Mouse (Mus musculus) heart, embryonic 13.5 days (tissue): ENCODE measurements at regions not wholly inside any gene's neighbourhood (a gene's known extent, or its start where the extent isn't known, plus 50 kb on each side); places are given as distances from the start of the nearest gene placed in this dataset.

Source experiments
- ATAC-seq: fragments of 200-750 bp; cut with Nextera tagmentation; 2 replicates; pipeline ENCODE4 v1.8.0; 2017; ENCODE audit warnings: moderate TSS enrichment; ENCODE audit not compliant: insufficient number of reproducible peaks, low FRiP score, low TSS enrichment; ENCODE audit errors: extremely low read depth
- H3K27ac ChIP-seq: fragments of 300-500 bp; sonication (generic); replicated peaks from 2 replicates; pipeline ENCODE4 v1.5.1; 2015; ENCODE audit warnings: moderate library complexity, mild to moderate bottlenecking, inconsistent platforms
- H3K27me3 ChIP-seq: fragments of 300-500 bp; sonication (generic); replicated peaks from 2 replicates; pipeline ENCODE4 v1.6.1; 2015; ENCODE audit warnings: mild to moderate bottlenecking, inconsistent platforms
- H3K36me3 ChIP-seq: fragments of 300-500 bp; sonication (generic); 2 replicates; pipeline ENCODE4 v1.6.1; 2015; ENCODE audit warnings: mild to moderate bottlenecking, inconsistent platforms
- H3K4me1 ChIP-seq: fragments of 300-500 bp; sonication (generic); 2 replicates; pipeline ENCODE4 v1.6.1; 2015; ENCODE audit warnings: inconsistent platforms
- H3K4me2 ChIP-seq: fragments of 300-500 bp; sonication (generic); 2 replicates; pipeline ENCODE4 v1.6.1; 2015; ENCODE audit warnings: inconsistent platforms, mild to moderate bottlenecking, moderate library complexity
- H3K4me3 ChIP-seq: fragments of 300-500 bp; sonication (generic); 2 replicates; pipeline ENCODE4 v1.5.1; 2015; ENCODE audit warnings: moderate library complexity, mild to moderate bottlenecking, inconsistent platforms
- H3K9ac ChIP-seq: fragments of 300-500 bp; sonication (generic); 2 replicates; pipeline ENCODE4 v1.6.1; 2015; ENCODE audit warnings: inconsistent platforms, mild to moderate bottlenecking, moderate library complexity
- H3K9me3 ChIP-seq: fragments of 300-500 bp; sonication (generic); 2 replicates; pipeline ENCODE4 v1.6.1; 2016; ENCODE audit warnings: inconsistent platforms
- WGBS: fragments of 180-500 bp; shearing (Covaris S2); methylation state at CpG from one replicate; pipeline ENCODE4 v1.1.7; 2015; ENCODE audit warnings: mixed read lengths; 5-methylcytosine and 5-hydroxymethylcytosine counted together

DNA sequence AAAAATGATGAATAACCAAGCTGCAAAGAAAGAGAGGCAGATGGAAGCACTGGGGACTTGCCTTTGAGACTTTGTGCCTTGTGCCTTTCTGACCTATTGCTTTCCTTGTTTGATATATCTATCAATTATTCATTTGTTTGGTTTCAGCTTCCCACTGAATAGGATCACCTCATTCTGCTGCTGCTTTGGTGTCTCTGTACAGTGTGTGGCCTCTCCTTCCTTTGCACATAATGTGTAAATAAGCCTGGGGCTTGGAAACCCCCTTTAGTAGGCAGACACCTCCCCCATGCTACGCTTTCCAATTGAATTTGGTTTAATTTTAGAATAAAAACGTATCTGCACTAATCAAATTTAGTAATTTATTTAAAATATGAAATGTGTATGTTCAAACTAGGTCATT is 112.8 kb upstream of the Cwc22 start:
- Histone ChIP-seq H3K27me3 (no peaks in the 10 kb centered on the region), H3K4me3 (no peak overlapping the region), H3K4me1 (0 out of 2 replicates have a peak, but pooled peaks cover 6% of the 10 kb centered on the region), H3K27ac (no peak overlapping the region), H3K4me2 (no peak overlapping the region), H3K36me3 (no peaks in the 10 kb centered on the region), H3K9ac (no peak overlapping the region), H3K9me3 (no peaks in the 10 kb centered on the region)
- 64% methylated on average over 2 of the region's 2 CpGs for WGBS
- ATAC-seq = no peak

DNA sequence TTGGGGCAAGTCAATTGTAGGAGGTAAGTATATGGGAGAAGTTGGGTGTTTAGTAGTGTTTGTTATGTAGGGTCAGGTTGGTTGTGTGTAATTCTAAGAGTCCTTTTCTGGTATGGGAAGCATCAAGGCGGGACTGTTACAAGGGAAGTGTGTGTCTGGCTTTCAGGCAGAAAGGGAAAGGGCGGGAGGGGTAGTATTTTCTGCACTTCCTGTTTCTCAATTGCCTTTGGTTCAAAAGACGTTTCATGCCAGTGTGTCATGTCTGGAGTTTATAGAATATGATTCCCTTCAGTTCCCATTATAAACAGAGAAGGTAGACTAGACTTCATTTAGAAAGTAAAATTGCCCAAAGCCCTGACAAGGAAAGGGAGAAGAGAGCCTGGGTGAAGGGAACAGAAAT is 107.7 kb upstream of the Cwc22 start:
- no peaks in the 10 kb centered on the region for H3K9me3 ChIP-seq
- peaks cover 3% of the 10 kb centered on the region for H3K4me1 ChIP-seq
- H3K4me3 ChIP-seq = no peak overlapping the region
- no peak overlapping the region for H3K9ac ChIP-seq
- ATAC-seq = no peak
- H3K27ac ChIP-seq = no peak overlapping the region
- H3K4me2 ChIP-seq = no peak overlapping the region
- H3K27me3 ChIP-seq = no peaks in the 10 kb centered on the region
- no peaks in the 10 kb centered on the region for H3K36me3 ChIP-seq
- 49% methylated on average over 3 of the region's 3 CpGs for WGBS

DNA sequence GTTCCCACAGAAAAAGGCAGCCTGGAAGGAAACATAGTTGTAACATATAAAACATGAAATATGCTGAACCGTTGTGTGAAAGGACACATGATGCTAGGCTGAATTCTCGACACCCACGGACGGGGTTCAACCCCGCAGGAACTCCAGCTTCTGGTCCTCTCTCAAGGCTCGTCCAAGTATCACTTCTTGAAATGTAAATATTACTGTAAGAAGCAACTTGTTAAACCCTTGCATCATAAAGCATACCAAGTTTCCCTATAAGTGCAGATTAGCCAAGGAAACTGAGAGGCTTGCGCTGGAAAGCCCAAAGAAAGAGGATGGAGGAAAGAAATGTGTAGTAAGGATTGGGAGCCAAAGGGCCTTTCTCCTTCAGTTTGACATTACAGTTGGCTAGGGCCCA is 104.4 kb upstream of the Cwc22 start:
- no peak overlapping the region for H3K9ac ChIP-seq
- H3K4me2 ChIP-seq = no peak overlapping the region
- no peak for ATAC-seq
- no peak overlapping the region for H3K4me3 ChIP-seq
- no peak overlapping the region for H3K27ac ChIP-seq
- H3K36me3 ChIP-seq = no peaks in the 10 kb centered on the region
- H3K4me1 ChIP-seq = peaks cover 8% of the 10 kb centered on the region
- WGBS = 80% methylated on average over 7 of the region's 7 CpGs
- H3K27me3 ChIP-seq = no peaks in the 10 kb centered on the region
- H3K9me3 ChIP-seq = no peaks in the 10 kb centered on the region

DNA sequence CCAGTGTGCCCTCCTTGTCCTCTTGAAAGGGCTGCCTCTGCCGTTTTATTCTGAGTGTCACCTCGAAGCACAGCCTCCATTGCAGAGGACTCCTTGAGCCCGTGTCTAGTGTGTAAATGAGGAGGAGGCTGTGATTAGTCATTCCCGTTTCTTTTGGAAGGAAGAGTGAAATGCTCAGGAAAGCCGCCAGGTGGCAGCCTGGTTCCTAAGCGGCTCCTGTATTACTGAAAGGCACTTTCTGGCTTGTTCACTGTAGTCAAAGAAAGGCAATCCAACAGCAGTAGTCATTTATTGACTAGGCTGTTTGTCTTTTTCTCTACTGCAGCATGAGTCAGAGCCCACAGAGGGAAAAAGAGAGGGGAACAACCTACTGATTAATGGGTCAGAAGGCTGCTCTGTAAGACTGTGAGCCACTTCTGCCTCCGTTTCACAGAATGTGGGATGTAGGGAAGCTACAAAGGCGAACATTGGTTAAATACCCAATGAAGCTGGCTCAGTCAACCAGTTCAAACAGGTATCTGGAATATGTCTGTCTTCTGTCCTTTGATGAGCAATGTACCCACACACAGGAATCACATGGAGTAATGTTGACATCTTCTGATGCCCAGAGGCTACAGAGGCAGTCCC is 103.2 kb upstream of the Cwc22 start:
- Histone ChIP-seq H3K4me1 (peaks cover 8% of the 10 kb centered on the region), H3K4me3 (peak overlapping the region; percentile 42), H3K36me3 (no peaks in the 10 kb centered on the region), H3K27me3 (no peaks in the 10 kb centered on the region), H3K27ac (no peak overlapping the region), H3K9me3 (no peaks in the 10 kb centered on the region), H3K9ac (peak overlapping the region; percentile 64), H3K4me2 (peak overlapping the region; percentile 69)
- no peak for ATAC-seq
- WGBS = 22% methylated on average over 8 of the region's 8 CpGs

DNA sequence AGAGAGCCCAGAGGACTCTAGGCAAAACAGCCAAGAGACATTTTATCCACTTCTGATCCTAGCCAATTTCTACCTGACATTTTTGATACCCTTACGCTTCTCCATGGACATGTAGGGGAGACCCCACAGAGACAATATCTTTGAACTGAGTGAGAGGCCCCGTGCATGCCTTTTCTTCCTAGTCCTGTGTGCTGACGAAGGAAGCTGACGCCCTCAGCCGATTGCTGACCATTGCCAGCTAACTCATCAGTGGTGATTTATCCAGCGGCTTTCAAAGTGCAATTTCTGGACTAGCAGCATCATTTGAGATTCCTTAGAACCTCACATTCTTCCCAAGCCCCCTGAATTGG is 102.5 kb upstream of the Cwc22 start:
- no peak for ATAC-seq
- peak overlapping the region; percentile 69 for H3K4me2 ChIP-seq
- H3K27ac ChIP-seq = no peak overlapping the region
- H3K27me3 ChIP-seq = no peaks in the 10 kb centered on the region
- H3K9ac ChIP-seq = peak overlapping the region; percentile 64
- no peaks in the 10 kb centered on the region for H3K36me3 ChIP-seq
- peaks cover 8% of the 10 kb centered on the region for H3K4me1 ChIP-seq
- no peaks in the 10 kb centered on the region for H3K9me3 ChIP-seq
- 58% methylated on average over 6 of the region's 6 CpGs for WGBS
- peak overlapping the region; percentile 42 for H3K4me3 ChIP-seq

DNA sequence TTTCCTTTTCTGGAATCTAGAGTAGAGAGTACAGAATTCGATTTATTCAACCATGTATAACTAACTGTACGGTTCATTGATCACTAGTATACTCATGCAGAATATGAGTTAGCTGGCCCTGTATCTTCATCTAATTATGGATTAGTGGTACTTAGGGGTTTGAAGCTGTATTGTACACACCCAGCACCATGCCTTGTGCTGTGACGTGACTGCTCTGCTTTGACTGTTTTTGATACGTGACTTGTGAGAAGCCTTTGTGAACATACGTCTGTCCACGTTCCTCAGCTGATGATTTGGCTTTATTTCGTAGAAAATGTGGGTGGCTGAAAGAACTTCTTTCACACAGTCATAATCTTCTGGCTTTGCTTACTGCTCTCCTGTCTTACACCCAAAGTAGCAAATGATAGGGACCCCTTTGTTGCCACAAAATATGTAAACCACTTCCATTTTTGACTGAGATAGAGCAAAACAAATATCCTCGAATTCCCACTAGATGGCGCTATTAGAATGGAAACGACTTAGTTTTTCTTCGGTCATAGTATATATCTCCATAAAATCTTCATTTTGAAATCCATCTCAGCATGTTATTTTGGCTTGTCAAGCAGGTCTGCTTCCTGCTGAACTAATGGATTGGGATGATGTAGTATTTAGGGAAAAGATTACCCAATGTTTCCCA is 102.0 kb upstream of the Cwc22 start:
- Histone ChIP-seq H3K4me2 (peak overlapping the region; percentile 69), H3K4me1 (peaks cover 8% of the 10 kb centered on the region), H3K27me3 (no peaks in the 10 kb centered on the region), H3K9ac (no peak overlapping the region), H3K4me3 (peak overlapping the region; percentile 42), H3K9me3 (no peaks in the 10 kb centered on the region), H3K36me3 (no peaks in the 10 kb centered on the region), H3K27ac (no peak overlapping the region)
- 43% methylated on average over 11 of the region's 11 CpGs for WGBS
- ATAC-seq = no peak

DNA sequence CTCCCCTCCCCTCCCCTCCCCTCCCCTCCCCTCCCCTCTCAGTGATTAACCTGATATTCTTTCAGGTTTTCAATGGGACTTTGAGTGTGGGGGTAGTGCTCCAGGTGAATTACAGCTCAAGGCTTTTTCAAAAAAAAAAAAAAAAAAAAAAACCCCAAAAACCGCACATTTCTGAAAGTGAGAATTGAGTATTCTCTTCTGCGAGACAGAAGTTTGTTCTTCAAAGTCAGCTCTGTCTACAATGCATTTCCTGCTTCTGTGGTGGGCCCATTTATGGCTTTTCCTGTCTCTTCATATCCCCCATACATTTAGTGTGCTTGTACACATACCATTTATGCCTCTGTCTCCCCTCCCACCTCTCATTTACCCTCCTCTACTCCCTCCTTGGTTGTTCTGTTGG is 81.1 kb upstream of the Cwc22 start:
- Histone ChIP-seq H3K27me3 (no peaks in the 10 kb centered on the region), H3K4me1 (no peaks in the 10 kb centered on the region), H3K36me3 (no peaks in the 10 kb centered on the region), H3K9ac (no peak overlapping the region), H3K4me2 (no peak overlapping the region), H3K27ac (no peak overlapping the region), H3K4me3 (no peak overlapping the region), H3K9me3 (no peaks in the 10 kb centered on the region)
- ATAC-seq = no peak
- 75% methylated on average over 2 of the region's 2 CpGs for WGBS

DNA sequence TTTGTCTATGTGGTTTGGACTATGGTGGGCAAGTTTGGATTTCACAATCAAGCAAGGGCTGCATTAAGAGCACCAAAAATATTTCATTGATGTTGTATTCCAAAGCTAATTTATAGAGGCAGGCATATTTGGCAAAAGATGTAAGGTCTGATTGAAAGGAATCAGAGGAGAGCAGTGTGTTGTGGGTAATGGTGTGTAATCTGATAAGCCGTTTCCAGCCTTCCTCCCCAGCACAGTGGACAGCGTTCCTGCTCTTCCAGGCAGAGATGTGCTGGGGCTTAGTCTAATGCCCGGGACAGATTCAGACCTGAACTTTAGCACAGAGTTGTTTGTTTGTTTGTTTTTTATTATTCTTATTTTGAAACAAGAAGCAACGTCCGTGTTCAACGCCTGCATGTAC is 80.6 kb upstream of the Cwc22 start:
- Histone ChIP-seq H3K4me3 (no peak overlapping the region), H3K4me2 (no peak overlapping the region), H3K4me1 (no peaks in the 10 kb centered on the region), H3K27ac (no peak overlapping the region), H3K9ac (no peak overlapping the region), H3K36me3 (no peaks in the 10 kb centered on the region), H3K27me3 (no peaks in the 10 kb centered on the region), H3K9me3 (no peaks in the 10 kb centered on the region)
- 48% methylated on average over 6 of the region's 6 CpGs for WGBS
- ATAC-seq = no peak

DNA sequence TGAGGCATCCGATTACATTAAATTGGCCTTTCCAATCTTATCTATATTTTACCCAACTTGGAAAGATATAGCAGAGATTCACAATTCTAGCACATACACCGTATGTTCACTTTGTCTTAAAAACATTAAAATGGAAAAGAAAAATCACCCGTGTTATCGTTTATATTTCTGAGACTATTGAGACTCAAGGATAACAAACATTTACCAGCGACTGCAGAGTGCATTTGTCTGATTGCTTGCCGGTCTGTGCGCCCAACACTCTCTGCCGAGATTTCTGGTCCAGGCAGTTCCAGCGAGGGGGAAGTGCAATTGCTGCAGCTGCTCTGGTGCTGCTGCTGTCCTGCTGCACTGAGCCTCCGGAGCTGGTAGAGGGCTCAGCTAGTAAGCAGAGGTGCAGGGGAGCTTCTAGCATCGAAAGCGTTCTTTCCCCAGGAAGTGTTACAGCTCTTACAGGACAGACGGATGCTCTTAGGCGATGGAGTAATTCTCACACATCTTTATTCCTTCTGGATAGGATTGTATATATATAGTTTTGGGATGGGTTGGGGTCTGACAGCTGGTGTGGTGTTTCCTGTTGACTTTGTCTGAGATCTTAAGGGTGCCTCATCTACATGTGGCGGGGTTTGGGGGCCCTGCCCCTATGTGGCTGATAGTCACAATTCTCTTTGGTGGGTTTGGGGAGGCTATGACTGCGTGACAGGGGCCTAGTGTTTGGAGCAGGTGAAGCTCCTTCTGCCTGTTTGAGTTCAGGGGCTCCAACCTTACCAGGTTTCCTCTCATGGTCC is 79.7 kb upstream of the Cwc22 start:
- Histone ChIP-seq H3K4me1 (no peaks in the 10 kb centered on the region), H3K9ac (no peak overlapping the region), H3K4me3 (no peak overlapping the region), H3K36me3 (no peaks in the 10 kb centered on the region), H3K27ac (no peak overlapping the region), H3K4me2 (no peak overlapping the region), H3K27me3 (no peaks in the 10 kb centered on the region), H3K9me3 (no peaks in the 10 kb centered on the region)
- no peak for ATAC-seq
- 57% methylated on average over 16 of the region's 16 CpGs for WGBS

DNA sequence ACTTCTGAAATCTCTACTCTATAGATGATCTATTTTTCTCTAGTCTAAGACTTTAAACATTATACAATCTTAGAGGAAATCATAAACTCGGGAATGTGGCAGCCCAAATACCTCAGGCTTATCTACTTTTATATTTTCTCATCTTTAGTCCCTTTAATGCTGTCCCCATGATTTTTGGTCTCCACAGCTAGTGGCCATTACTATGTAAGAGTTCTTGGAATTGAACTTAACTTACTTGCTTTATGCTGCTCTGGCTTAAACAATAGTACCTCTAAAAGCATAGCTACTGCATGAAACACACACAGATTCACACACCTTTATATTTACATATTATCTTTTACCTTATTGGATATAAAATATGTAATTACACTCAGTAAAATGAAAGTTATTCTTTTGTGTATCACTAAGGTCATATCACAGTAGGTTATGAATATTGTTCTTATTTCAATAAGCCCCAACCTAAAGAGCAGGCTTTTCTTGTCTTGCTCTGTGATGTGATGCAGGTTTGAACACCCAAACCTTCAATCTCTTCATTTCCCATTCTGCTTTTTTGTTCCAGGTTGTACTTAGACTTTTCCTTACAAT is 78.9 kb upstream of the Cwc22 start:
- H3K4me1 ChIP-seq = no peaks in the 10 kb centered on the region
- ATAC-seq = no peak
- no peaks in the 10 kb centered on the region for H3K27me3 ChIP-seq
- H3K27ac ChIP-seq = no peak overlapping the region
- H3K4me3 ChIP-seq = no peak overlapping the region
- H3K4me2 ChIP-seq = no peak overlapping the region
- H3K9ac ChIP-seq = no peak overlapping the region
- WGBS = 62% methylated on average over 1 of the region's 1 CpGs
- no peaks in the 10 kb centered on the region for H3K36me3 ChIP-seq
- H3K9me3 ChIP-seq = no peaks in the 10 kb centered on the region

DNA sequence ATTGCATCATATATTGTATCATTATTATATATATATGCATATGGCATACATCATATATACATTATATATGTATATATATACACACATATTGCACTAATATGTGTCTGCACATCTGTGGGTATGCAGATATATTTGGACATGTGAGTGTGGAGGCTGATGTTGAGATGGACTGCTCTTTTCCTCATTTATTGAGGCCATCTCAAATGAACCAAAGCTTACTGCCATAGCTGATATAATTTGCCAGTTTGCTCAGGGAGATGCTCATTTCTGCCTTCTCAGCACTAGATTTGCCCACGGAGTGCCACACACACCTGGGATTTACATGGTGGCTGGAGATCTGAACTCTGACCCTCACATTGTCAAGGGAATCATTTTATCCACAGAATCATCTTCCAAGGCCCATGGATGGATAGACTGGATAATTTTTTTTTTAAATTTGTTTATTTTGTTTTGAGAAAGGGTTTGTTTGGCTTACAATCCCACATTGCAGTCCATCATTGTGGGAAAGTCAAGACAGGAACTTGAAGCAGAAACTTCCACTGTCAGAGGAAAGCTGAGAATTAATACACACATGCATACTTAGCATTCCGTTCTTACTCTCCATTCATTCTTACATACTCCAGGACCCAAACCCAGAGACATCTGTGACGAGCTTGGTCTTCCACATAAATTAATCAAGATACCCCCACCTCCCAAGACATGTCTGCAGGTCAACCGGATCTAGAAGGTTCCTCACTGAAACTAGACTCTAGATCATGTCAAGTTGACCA is 77.9 kb upstream of the Cwc22 start:
- Histone ChIP-seq H3K4me2 (no peak overlapping the region), H3K27me3 (no peaks in the 10 kb centered on the region), H3K27ac (no peak overlapping the region), H3K9ac (no peak overlapping the region), H3K9me3 (no peaks in the 10 kb centered on the region), H3K4me1 (no peaks in the 10 kb centered on the region), H3K4me3 (no peak overlapping the region), H3K36me3 (no peaks in the 10 kb centered on the region)
- WGBS = 54% methylated on average over 4 of the region's 4 CpGs
- ATAC-seq = no peak
